Mouse (Mus musculus) small intestine, adult 2 months (tissue): Measurements from ENCODE around the gene Gpbp1l1. TPM values are rescaled to one million over a fixed set of nuclear protein-coding genes. Genes with fewer than 3 reads are reported as not detected.

Experiments used
- H3K27ac ChIP-seq: fragments of 200-500 bp; 2 replicates; pipeline ENCODE4 v1.5.1; 2012; ENCODE audit warnings: low read depth, low read length, control low read depth, inconsistent platforms; ENCODE audit not compliant: insufficient read depth
- H3K27me3 ChIP-seq: fragments of 200-500 bp; 2 replicates; pipeline ENCODE4 v1.6.1; 2012; ENCODE audit warnings: mild to moderate bottlenecking, moderate library complexity, low read length, inconsistent platforms; ENCODE audit not compliant: control insufficient read depth, insufficient read depth
- H3K36me3 ChIP-seq: fragments of 200-500 bp; 2 replicates; pipeline ENCODE4 v1.6.1; 2012; ENCODE audit warnings: mild to moderate bottlenecking, low read length, control low read depth, inconsistent platforms; ENCODE audit not compliant: control insufficient read depth, insufficient read depth
- H3K4me1 ChIP-seq: fragments of 200-500 bp; 2 replicates; pipeline ENCODE4 v1.6.1; 2012; ENCODE audit warnings: low read length, inconsistent platforms, mixed read lengths; ENCODE audit not compliant: control insufficient read depth, insufficient read depth, insufficient read length
- H3K4me3 ChIP-seq: fragments of 200-500 bp; 2 replicates; pipeline ENCODE4 v1.5.1; 2012; ENCODE audit warnings: low read depth, mild to moderate bottlenecking, control low read depth, inconsistent platforms, low read length, moderate library complexity
- CTCF ChIP-seq: fragments of 200-500 bp; IDR thresholded peaks from 2 replicates; pipeline ENCODE4 v1.5.1; 2012; ENCODE audit warnings: low read depth, mild to moderate bottlenecking, control low read depth, inconsistent platforms, low read length, moderate library complexity, mixed read lengths; ENCODE audit not compliant: insufficient replicate concordance, insufficient read length; ENCODE audit errors: extremely low read depth
- POLR2A ChIP-seq: fragments of 200-500 bp; IDR thresholded peaks from 2 replicates; pipeline ENCODE4 v1.6.1; 2012; ENCODE audit warnings: low read depth, mild to moderate bottlenecking, control low read depth, inconsistent platforms, low read length, moderate library complexity
- WGBS: fragments of 180-500 bp; shearing (Covaris S2); methylation state at CpG from one replicate; pipeline ENCODE4 v1.1.7; 2018; 5-methylcytosine and 5-hydroxymethylcytosine counted together
- polyA plus RNA-seq: library from polyadenylated mRNA; depleted of rRNA; stranded (reverse); fragments of >200 nt; gene quantifications from 2 replicates; pipeline ENCODE4 v1.2.3, GENCODE M21; 2012

Gpbp1l1 gene
- polyA plus RNA-seq, 1 experiment = 31.2 TPM

GRCm38 (mm10) chr4:116555413-116556300 lies 1.8 kb upstream of the Gpbp1l1 start, which contains the start of gene Tmem69:
Gene Tmem69 (minus strand): TSS chr4:116555936.
- Histone ChIP-seq H3K4me3 (peak within 1 kb of the TSS; percentile 75), H3K36me3 (peaks cover 6% of the 10 kb centered on the region), H3K27ac (peak within 1 kb of the TSS; percentile 99), H3K27me3 (no peaks in the 10 kb centered on the region), H3K4me1 (no peaks in the 10 kb centered on the region)
- WGBS = 6% methylated on average over 23 of the region's 23 CpGs
- peak; percentile 33; the same call in 1 of the 2 replicates for TF ChIP-seq POLR2A
- TF ChIP-seq CTCF = no peak

GRCm38 (mm10) chr4:116556561-116557305 lies 725 bp upstream of the Gpbp1l1 start:
- Histone ChIP-seq H3K4me1 (0 out of 2 replicates have a peak, but pooled peaks cover 4% of the 10 kb centered on the region), H3K27ac (peak overlapping the region; percentile 99), H3K27me3 (no peaks in the 10 kb centered on the region), H3K36me3 (peaks cover 6% of the 10 kb centered on the region), H3K4me3 (peak overlapping the region; percentile 75)
- WGBS = under 1% methylated on average over 28 of the region's 28 CpGs
- TF ChIP-seq POLR2A = peak; percentile 96
- no peak for TF ChIP-seq CTCF

DNA sequence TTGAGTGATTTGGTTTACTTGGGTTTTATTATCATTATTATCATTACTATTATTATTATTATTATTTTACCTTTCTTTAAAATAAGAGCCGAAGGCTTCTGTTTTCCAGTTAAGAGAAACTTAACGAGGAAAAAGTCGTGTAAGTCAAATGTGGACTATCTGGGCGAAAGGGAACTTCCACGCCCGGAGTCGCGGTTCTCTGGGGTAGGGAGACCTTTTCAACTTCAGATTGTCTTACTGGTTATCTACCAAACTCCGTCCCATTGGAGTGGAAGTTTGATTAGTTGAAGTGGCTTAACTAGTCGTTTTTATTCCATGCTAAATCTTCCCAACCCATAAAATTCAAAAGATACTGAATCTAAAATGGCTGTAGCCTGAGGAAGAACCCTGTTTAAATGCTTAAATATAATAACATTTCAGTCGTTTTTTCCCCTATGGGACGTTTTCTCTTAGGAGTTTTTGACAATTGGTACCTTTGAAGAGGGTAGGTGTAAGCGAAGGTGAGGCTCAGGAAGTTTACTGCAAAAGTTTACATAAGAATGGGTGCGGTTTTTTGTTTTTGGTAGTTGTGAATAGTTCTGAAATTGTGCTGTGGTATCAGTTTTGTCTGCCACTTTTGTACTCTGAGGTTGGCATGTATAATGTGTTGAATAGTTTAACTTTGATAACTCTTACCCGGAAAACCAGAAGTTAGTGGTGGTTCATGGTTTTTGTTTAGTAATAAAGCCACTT lies 859 bp downstream of the Gpbp1l1 start:
- WGBS = under 1% methylated on average over 15 of the region's 15 CpGs
- peaks cover 2% of the 10 kb centered on the region for H3K36me3 ChIP-seq
- H3K27ac ChIP-seq = peak overlapping the region; percentile 93
- H3K4me1 ChIP-seq = peaks cover 6% of the 10 kb centered on the region; the same call in 1 of the 2 replicates
- TF ChIP-seq CTCF (no peak), POLR2A (no peak)
- peak overlapping the region; percentile 75 for H3K4me3 ChIP-seq
- no peaks in the 10 kb centered on the region for H3K27me3 ChIP-seq

DNA sequence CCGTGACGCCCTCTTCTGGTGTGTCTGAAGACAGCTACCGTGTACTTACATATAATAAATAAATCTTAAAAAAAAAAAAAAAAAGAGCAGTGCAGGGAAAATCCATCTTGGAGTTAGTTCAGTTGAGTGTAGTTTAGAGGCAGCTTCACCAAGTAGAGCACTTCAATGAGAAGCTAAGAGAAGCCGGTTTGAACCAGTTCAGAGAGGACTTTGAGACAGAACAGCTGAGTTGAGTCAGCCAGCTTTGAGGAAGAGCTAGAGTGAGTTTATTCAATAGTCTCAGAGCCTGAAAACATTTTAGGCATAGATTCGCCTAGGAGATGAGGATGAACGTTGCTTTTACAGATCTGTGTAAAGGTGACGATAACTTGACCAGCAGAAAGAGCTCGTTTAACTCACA lies 38.3 kb downstream of the Gpbp1l1 start:
- Histone ChIP-seq H3K27me3 (no peaks in the 10 kb centered on the region), H3K27ac (no peak overlapping the region), H3K4me3 (no peak overlapping the region), H3K4me1 (peaks cover 2% of the 10 kb centered on the region; the same call in 1 of the 2 replicates), H3K36me3 (peaks cover 34% of the 10 kb centered on the region)
- 78% methylated on average over 8 of the region's 8 CpGs for WGBS
- TF ChIP-seq POLR2A = no peak

GRCm38 (mm10) chr4:116596379-116596778 lies 38.9 kb downstream of the Gpbp1l1 start, which contains the start of gene Ccdc17:
Gene Ccdc17 (plus strand): TSS chr4:116596654.
- H3K4me3 ChIP-seq = peak within 1 kb of the TSS; percentile 91
- TF ChIP-seq CTCF (no peak), POLR2A (no peak)
- H3K27me3 ChIP-seq = no peaks in the 10 kb centered on the region
- peaks cover 32% of the 10 kb centered on the region for H3K36me3 ChIP-seq
- peak within 1 kb of the TSS; percentile 82 for H3K27ac ChIP-seq
- 7% methylated on average over 5 of the region's 5 CpGs for WGBS
- peaks cover 2% of the 10 kb centered on the region; the same call in 1 of the 2 replicates for H3K4me1 ChIP-seq

DNA sequence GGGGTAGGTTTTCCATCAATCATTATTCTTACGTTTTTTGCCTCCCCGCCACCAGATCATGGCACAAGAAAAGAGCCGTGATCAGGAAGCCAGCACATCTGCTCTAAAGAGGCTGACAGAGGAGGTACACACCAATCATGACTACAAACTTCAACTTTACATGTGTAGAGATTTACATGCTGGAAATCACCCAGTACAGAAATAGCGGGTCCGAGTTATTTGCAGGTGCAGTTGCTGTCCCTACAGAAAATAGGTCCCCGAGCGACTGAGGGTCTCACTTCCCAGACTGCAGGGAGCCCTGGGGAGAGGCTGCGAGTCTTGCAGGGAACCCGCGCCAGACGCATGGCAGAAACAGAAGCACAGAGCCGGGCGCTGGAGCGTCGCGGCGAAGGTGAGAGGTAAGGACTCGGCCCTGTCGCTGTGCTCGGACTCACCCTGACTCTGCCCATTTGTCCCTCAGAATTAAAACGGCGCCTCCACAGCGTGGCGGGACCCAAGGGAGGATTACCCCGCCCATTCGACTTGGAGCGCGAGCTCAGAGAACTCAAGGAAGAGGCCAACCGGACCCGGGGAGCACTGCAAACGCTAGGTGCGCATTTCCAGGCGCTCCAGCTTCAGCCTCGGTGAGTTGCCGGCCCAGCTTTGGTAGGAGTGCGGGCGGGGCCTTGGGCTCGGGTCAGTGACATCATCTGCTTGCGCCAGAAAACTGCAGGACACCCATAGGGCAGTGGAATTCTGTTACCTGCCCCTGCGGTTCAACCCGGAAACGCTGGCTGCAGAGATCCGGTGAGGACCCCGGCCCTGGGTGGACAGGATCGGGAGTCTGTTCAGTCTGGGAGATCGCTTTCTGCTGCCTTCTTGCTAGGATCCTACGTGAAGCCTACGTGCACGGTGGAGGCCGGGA lies 39.8 kb downstream of the Gpbp1l1 start:
- Histone ChIP-seq H3K4me3 (peak overlapping the region; percentile 91), H3K27ac (peak overlapping the region; percentile 82), H3K4me1 (peaks cover 2% of the 10 kb centered on the region; the same call in 1 of the 2 replicates), H3K27me3 (no peaks in the 10 kb centered on the region), H3K36me3 (peaks cover 30% of the 10 kb centered on the region)
- TF ChIP-seq POLR2A (peak; percentile 53; the same call in 1 of the 2 replicates), CTCF (0 out of 2 replicates have a peak, but pooled peaks have one; percentile 6)
- WGBS = under 1% methylated on average over 50 of the region's 50 CpGs
